Mouse (Mus musculus) liver, adult (tissue): Measurements from ENCODE around the gene Tex36.

Experiments used
- GATA4 ChIP-seq: IDR thresholded peaks from 2 replicates; pipeline ENCODE4 v1.6.1; 2014; ENCODE audit warnings: mild to moderate bottlenecking, low read length; ENCODE audit not compliant: insufficient replicate concordance

The Tex36 gene

GRCm38 (mm10) chr7:133563175-133563824 is 38.7 kb downstream of the Tex36 start:
- TF ChIP-seq GATA4: no peak

- no peak for TF ChIP-seq GATA4
These were observed 46.0 kb downstream of the Tex36 start for GRCm38 (mm10) chr7:133555786-133556492.

DNA sequence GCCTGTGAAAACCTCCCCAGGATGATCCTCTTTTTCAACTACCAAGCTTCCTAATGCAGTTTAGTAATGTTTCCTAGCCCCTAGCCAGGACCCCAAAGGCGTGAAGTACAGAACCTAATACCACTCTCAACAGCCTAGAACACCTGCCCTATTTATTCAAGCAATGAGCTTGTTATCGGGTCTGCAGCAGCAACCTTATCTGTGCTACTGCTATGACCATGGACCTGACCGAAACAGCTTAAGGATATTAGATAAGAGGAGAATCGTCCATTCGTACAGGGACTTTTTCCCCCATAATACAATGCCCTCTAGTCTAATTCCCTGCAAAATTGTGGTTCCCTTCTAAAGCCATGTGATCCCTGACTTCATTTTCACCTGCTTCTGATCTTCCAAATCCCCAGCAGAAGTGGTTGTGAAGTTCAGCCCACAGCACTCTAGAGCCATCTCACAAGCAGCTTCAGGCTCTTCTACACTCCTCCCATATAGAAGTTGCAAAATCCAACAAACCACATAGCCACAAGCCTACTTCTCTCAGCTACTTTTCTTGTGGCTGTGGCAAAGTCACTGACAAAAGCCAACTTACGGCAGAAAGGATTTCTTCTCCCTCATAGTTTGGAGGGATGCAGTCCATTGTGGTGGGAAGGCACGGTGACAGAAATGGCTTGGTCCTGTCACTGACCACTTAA is 49.5 kb downstream of the Tex36 start:
- TF ChIP-seq GATA4: no peak

DNA sequence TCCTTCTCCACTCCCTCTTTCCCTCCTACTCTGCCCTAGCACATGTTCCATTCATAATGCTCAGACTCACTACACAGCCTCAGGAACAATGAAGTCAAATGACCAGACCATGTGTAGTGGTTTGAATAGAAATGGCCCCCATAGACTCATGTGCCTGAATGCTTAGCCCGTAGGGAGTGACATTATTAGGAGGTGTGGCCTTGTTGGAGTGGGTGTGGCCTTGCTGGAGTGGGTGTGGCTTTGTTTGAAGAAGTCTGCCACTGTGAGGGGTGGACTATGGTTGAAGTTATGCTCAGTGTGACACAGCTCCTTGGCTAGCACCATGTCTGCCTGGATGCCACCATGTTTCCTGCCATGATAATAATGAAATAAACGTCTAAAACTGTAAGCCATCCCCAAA is 51.0 kb downstream of the Tex36 start:
- TF ChIP-seq GATA4: no peak

DNA sequence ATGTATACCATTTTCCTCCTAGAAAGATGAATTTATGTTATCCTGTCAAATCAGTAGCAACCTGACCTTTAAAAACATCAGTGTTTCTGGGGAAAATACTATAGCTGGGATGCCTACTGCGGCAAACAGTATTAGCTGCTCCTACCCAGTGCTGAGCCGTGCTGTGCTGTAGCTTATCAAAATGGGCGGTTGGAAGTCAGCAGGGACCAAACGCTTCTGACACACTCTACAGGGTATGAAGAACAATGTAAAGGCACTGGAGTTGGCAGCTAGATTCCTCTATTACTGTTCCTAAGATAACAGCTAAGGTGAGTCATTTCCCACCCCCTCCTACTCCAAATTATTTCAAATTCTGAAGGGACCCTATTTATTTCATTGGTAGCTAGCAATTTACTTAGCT is 53.5 kb downstream of the Tex36 start:
- no peak for TF ChIP-seq GATA4

GRCm38 (mm10) chr7:133545631-133546030 is 56.3 kb downstream of the Tex36 start:
- TF ChIP-seq GATA4: no peak

GRCm38 (mm10) chr7:133544966-133545365 is 57.0 kb downstream of the Tex36 start:
- no peak for TF ChIP-seq GATA4

GRCm38 (mm10) chr7:133543131-133543530 is 58.8 kb downstream of the Tex36 start:
- TF ChIP-seq GATA4: no peak

- TF ChIP-seq GATA4: no peak
These were observed 64.6 kb downstream of the Tex36 start for GRCm38 (mm10) chr7:133537366-133537765.
